In the genomic region with DNA sequence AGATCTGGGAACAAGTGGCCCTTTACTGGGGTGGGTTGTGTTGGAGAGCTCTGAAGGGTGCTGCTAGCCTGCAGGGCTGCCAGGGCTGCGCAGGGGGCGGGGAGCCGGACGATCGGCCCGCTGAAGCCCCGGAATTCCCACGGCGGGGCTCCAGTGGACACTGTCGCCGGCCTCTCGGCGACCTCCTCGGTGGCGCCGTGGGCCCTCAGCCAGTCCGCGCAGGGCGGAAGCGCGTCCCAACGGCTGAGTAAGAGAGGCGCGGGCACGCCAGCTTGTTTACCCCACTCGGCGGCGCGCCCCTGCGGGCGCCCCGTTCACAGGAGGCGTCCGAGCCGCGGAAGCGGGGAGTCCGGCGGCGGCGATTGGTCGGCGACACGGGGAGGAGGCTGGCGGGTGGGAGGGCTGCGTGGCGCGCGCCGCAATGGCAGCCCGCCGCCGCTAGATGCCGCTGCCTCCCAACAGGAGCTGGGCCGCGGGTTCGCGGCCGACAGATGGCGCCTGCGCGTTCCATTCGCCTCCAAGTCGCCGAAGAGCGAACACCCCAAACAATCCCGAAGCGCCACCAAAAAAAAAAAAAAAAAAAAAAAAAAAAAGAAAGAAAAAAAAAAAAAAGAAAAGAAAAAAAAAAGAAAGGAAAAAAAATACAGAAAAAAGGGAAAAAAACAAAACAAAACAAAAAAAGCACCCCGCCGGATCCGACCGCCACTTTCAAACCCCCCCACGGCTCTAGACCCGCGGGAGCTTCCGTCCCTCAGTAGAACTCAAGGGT, we compare ENCODE assay signal across 8 mouse cellular contexts. TPM values are rescaled to one million over a fixed set of nuclear protein-coding genes. Genes with fewer than 3 reads are reported as not detected.
DNase-seq lines count a peak whose midpoint lies in the region; ATAC-seq lines count a peak whose summit lies in the region.

A gene (plus strand): TSS at position 530 of the 769 bp plus-strand sequence.

- H3K4me2 ChIP-seq in hindbrain, embryonic 15.5 days = peak within 1 kb of the TSS; percentile 57

- H3K27me3 ChIP-seq in hindbrain, embryonic 15.5 days = no peaks in the 10 kb centered on the region

- peak within 1 kb of the TSS; percentile 75 for H3K9ac ChIP-seq in hindbrain, embryonic 15.5 days

- peaks cover 6% of the 10 kb centered on the region for H3K4me1 ChIP-seq in hindbrain, embryonic 15.5 days (replicated peaks)

- H3K27ac ChIP-seq in hindbrain, embryonic 15.5 days (replicated peaks) = peak within 1 kb of the TSS; percentile 98

- peak within 1 kb of the TSS; percentile 63 for H3K4me3 ChIP-seq in hindbrain, embryonic 15.5 days

- H3K9me3 ChIP-seq in hindbrain, embryonic 15.5 days = no peaks in the 10 kb centered on the region

- no peaks in the 10 kb centered on the region for H3K36me3 ChIP-seq in hindbrain, embryonic 15.5 days

- WGBS in hindbrain, embryonic 15.5 days = 7% methylated on average over 52 of the region's 76 CpGs

- DNase-seq in ZHBTc4 (ENCODE audit: low read depth, low spot score) = peak; percentile 91
- peak; percentile 78 to 84 for DNase-seq in cerebellum, postnatal 36 days
- peak; percentile 74 to 78 for DNase-seq in frontal cortex, postnatal 36 days (ENCODE audit: low spot score in 2 of 2)
- peak; percentile 29 to 78 for DNase-seq in left cerebral cortex, adult 8-10 months (ENCODE audit: low spot score in 2 of 2)
- DNase-seq in right cerebral cortex, adult 2 months (ENCODE audit: low spot score in 2 of 2) = peak; percentile 70 to 73
- DNase-seq in urinary bladder, postnatal 10 days (ENCODE audit: low spot score) = peak; percentile 37

- peak; percentile 83 for ATAC-seq in hindbrain, embryonic 15.5 days (ENCODE audit: low FRiP score, low read depth)
- ATAC-seq in megakaryocyte, adult 5-6 weeks (ENCODE audit: poor library complexity, severe bottlenecking) = peak; percentile 79

RNA-seq across cellular contexts. Expression of the gene that starts here (rescaled TPM):
- polyA plus RNA-seq in hindbrain, embryonic 15.5 days (2015; fragmentation: Nextera tagmentation; extraction: Ambion mirVana) = 17.6 and 21.8 TPM in 2 replicates
- total RNA-seq in left cerebral cortex, adult 8-10 months (2022) = 10 to 100 TPM; 48.8 to 68.3 (median 59.1) TPM
- 124 and 154 TPM in 2 replicates for total RNA-seq in megakaryocyte, adult 5-6 weeks (2015)
- total RNA-seq in megakaryocyte, adult 5-6 weeks (2017) = 582 and 644 TPM in 2 replicates

Comparison
In these comparisons a context has a peak if more than half of its experiments do, and no peak if none do; other contexts are left out.
1. Peak in every context shown above with its lines: DNase-seq, ATAC-seq, H3K4me3 ChIP-seq and H3K27ac ChIP-seq.
2. DNase-seq: peak in every context shown above with its lines; median percentile 91 in ZHBTc4; 81 in cerebellum, postnatal 36 days; 76 in frontal cortex, postnatal 36 days; 72 in right cerebral cortex, adult 2 months; 54 in left cerebral cortex, adult 8-10 months; 37 in urinary bladder, postnatal 10 days.